Mouse (Mus musculus) urinary bladder, postnatal 36 days (tissue): ENCODE measurements around the gene Sfn.
A peak's percentile ranks its signal among the peaks of the same experiment; 100 is the strongest.

Experiments
- DNase-seq, 2 experiments: peaks; one replicate each; pipeline ENCODE4 v3.0.0; 2022; ENCODE audit warnings: low spot score in 2 of 2, mixed read lengths in 1 of 2

Gene Sfn

GRCm38 (mm10) chr4:133619473-133620136 lies 17.6 kb upstream of the Sfn start:
- DNase-seq, result no peak

GRCm38 (mm10) chr4:133617936-133618335 lies 16.0 kb upstream of the Sfn start:
- no peak for DNase-seq

GRCm38 (mm10) chr4:133615416-133615815 lies 13.4 kb upstream of the Sfn start:
- DNase-seq, result no peak

GRCm38 (mm10) chr4:133614274-133614761 lies 12.3 kb upstream of the Sfn start:
- DNase-seq, result no peak

- no peak for DNase-seq
Measured at GRCm38 (mm10) chr4:133613867-133614266, 11.9 kb upstream of the Sfn start.

GRCm38 (mm10) chr4:133613026-133613425 lies 11.1 kb upstream of the Sfn start:
- DNase-seq, result no peak

GRCm38 (mm10) chr4:133612416-133612815 lies 10.4 kb upstream of the Sfn start:
- DNase-seq, result no peak

- no peak for DNase-seq
Measured at GRCm38 (mm10) chr4:133611815-133612214, 9.8 kb upstream of the Sfn start.

- peak; percentile 80 to 86 for DNase-seq
Measured at GRCm38 (mm10) chr4:133609719-133610118, 7.8 kb upstream of the Sfn start.

- DNase-seq, result peak in 1 of 2 experiments; percentile 61
Measured at GRCm38 (mm10) chr4:133607284-133607683, 5.3 kb upstream of the Sfn start.

GRCm38 (mm10) chr4:133605330-133605729 lies 3.4 kb upstream of the Sfn start:
- peak in 1 of 2 experiments; percentile 72 for DNase-seq

GRCm38 (mm10) chr4:133604856-133605255 lies 2.9 kb upstream of the Sfn start:
- no peak for DNase-seq

GRCm38 (mm10) chr4:133604175-133604574 lies 2.2 kb upstream of the Sfn start:
- DNase-seq, result no peak

GRCm38 (mm10) chr4:133603056-133603455 lies 1.1 kb upstream of the Sfn start:
- no peak for DNase-seq

- DNase-seq, result no peak
Measured at GRCm38 (mm10) chr4:133600306-133600705, 1.7 kb downstream of the Sfn start.

- peak; percentile 92 to 97 for DNase-seq
Measured at GRCm38 (mm10) chr4:133599571-133600073, 2.3 kb downstream of the Sfn start.

- no peak for DNase-seq
Measured at GRCm38 (mm10) chr4:133599116-133599515, 2.9 kb downstream of the Sfn start.

GRCm38 (mm10) chr4:133598616-133599015 lies 3.4 kb downstream of the Sfn start:
- DNase-seq, result no peak

- no peak for DNase-seq
Measured at GRCm38 (mm10) chr4:133596084-133596483, 5.9 kb downstream of the Sfn start.

GRCm38 (mm10) chr4:133595538-133595937 lies 6.4 kb downstream of the Sfn start:
- no peak for DNase-seq

GRCm38 (mm10) chr4:133592570-133592969 lies 9.4 kb downstream of the Sfn start:
- peak in 1 of 2 experiments; percentile 71 for DNase-seq

GRCm38 (mm10) chr4:133584059-133584951 lies 17.7 kb downstream of the Sfn start, which contains the start of gene Gpn2:
Gene Gpn2, plus strand, starts transcription at chr4:133584362.
- DNase-seq, result peak in 1 of 2 experiments; percentile 84
